Mouse (Mus musculus): Measurements from ENCODE around the gene Cd5l.

DNA sequence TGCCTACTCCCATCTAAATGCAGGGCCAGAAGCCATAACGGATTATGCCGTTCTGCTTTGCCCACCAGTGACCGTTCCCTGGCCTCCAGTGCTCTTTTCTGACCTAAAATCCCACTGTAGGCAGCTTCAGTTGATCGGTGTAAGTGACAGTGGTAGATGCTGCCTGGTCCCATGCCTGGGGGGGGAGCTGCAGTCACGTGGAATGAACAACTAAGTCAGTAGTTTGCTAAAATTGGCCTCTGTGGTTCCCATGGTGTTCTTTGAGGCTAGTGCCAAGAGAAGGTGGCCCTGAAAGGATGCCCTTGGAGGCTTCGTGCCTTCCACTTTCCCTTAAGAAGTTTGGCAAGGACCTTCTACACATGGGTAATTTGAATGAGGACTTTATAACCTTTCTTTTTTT lies 2.8 kb downstream of the Cd5l start:
- TF ChIP-seq POLR2AphosphoS2 (IDR thresholded peaks at IDR 0.05; ENCODE audit: low read depth, low read length) (no peak), POLR2A (IDR thresholded peaks at IDR 0.05; ENCODE audit: low read depth, low read length) (no peak), ELF1 (IDR thresholded peaks at IDR 0.05; ENCODE audit: low read depth, low read length) (no peak), USF2 (conservative IDR thresholded peaks at IDR 0.05; ENCODE audit: low read depth, low read length) (no peak), KAT2A (IDR thresholded peaks at IDR 0.05; ENCODE audit: insufficient replicate concordance, low read length) (no peak), GABPA (IDR thresholded peaks at IDR 0.05; ENCODE audit: insufficient replicate concordance, low read depth, low read length) (no peak), HCFC1 (IDR thresholded peaks at IDR 0.05; ENCODE audit: low read depth, low read length) (no peak), EP300 (IDR thresholded peaks at IDR 0.05; ENCODE audit: low read length) (no peak)

Measured in CH12.LX (cell line).